Mouse (Mus musculus): Measurements from ENCODE around the gene Hlcs.
A peak's percentile ranks its signal among the peaks of the same experiment; 100 is the strongest.

Hlcs gene

DNA sequence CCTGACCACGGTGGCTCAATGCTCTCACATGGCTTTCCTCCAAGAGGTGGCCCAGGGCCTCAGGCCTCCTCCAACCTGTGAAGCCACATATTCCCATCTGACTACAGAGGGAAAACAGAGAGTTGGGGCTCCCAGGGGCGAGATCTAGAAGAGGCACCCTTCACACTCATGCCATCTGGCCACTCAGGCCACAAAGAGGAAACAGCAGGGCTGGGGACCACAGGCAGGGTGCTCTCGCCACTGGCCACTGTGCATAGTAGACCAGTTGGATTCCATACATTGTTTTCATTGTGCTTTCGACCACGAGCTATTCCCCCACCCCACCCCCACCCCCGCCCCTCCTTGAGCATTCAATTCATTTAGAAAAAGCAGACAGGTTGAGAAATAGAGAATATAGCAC is 151.4 kb downstream of the Hlcs start:
- no peak for DNase-seq (ENCODE audit: low spot score)

DNA sequence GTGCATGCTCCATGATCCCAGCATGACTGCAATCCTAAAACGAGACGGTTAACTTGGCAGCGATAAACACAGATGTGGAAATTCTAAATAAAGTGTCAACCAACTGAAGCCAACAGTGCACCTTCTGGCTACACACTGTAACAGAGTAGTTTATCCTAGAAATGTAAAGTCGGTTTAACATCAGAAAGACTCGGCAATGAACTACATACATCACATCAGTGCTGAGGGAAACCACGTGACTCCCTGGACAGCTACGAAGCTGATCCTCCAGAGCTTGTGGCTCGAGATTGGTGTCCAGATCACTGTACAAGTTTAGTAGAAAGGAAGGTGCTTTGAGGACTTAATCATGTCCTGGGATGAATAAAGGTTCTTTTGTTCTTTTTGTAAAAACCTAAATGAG is 155.6 kb downstream of the Hlcs start:
- no peak for DNase-seq (ENCODE audit: low spot score)

DNA sequence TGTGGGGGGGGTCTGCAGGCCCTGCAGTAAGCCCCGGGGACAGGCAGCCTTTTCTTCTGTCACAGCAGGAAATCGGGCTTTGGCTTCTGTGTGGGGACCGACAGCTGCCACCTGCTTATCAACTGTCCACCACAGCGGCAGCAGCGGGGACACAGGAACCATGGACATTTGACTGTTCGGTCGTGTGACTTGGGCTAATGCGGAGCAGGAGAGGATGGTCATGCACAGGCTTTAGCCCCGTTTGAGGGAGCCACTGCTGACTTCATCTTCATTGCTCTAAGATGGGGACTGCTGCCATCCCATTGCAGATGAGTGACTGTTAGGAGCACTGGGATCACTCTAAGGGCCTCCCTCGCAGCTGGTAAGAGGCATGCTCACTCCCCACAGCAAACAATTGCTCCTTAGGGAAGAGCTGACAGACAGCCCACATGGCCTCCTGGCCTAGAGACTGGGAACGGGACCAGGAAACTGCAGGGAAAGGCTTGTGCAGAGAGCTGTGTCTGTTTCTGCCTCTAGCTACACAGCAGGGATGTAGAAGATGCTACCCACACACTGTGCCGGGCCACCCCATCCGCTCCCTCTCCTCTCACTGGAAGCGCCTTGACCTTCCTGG is 158.2 kb downstream of the Hlcs start:
- DNase-seq (ENCODE audit: low spot score): no peak

DNA sequence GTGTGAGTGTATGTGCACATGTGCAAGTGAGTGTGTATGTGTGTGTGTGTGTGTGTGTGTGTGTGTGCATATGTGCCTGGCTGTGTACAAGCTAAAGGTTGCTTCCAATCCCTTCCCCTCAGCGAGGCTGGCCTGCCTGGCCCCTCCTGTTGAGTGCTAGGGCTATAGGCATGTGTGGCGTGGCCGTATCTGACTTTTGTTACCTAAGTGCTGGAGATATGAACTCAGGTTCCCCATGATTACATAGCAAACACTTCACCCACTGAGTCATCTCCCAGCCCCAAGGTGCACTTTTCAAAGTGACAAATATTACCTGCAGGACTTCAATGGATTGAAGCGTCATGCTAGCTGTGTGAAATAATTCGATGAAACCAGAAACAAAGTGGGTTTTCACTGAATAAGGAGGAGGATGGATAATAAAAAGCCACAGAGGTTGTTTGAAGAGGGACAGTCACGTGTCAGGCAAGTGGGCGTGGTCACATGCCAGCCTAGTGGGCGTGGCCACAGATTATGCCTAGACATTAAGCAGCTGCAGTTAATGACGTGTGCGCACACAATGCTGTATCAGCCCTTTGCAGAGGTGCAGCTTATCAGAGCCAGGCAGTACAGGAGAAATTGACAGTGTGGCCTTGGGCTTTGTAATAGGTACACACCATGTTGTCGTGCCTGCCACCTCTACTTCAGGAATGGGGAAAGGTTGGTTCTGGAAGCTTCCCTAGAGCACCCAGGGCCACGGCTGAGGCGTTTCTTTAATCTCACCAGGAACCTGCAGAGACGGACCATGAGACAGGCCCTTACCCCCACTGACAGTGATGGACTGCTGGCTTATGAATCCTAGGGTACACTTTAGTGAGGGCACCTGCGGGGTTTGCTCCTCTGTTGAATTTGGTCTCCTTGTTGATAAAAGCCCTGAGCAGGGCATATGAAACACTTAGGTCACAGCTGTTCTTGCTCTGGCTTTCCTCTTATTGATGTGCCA is 163.0 kb downstream of the Hlcs start:
- no peak for DNase-seq (ENCODE audit: low spot score)

DNA sequence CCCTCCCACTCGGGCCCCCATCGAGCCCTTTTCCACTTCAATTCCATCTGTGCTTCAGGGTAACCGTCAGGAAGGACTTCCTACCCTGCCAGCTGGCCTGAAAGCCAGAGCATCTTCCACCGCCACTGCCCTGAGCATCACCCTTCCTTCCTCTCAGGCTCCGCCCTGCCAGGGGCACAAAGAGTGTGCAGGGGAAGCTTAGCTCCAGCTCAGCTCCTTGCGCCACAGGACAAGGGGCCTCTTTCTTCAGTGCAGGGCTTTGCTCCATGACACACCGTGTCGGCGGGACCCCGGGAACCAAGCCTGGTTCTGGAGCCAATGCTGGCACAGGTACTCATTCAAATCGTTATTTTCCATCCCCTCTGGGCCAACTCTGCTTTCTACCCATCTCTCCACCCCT is 165.2 kb downstream of the Hlcs start:
- no peak for DNase-seq (ENCODE audit: low spot score)

DNA sequence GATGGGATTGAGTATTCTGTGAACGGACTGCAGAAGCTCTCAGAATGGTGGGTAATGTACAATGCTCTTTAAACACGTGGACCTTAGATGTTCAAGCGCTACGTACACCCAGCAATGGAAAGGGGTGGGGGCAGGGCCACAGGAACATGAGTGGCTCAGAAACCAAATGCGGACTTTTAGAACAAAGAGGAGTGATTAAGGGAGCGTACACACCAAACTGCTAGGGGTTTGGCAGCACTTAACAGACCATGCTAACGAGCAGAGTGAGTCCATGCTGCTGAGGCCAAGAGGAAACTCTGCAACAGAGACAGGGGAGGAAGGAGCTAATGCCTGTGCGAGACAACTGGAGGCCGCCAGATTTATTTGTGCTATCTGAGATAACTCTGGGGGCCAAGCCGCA is 170.0 kb downstream of the Hlcs start:
- no peak for DNase-seq (ENCODE audit: low spot score)

DNA sequence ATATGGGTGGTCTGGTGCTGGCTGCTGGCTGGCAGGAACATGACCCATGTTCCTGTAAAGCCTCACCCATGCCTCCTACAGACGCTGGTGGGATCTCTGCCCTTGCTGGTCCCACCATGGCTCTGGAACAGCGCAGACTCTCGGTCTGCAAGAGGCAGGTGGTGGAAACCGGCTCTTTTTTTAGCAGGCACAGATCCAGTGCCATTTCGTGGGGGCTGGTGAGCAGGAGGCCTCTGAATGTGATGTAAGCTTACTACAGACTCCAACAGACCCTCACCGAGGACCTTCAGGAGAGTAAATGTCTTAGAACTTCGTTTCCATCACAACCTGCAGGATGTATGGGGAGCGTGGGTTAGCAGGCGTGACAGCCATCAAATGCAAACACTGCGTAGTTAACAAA is 172.6 kb downstream of the Hlcs start:
- no peak for DNase-seq (ENCODE audit: low spot score)

DNA sequence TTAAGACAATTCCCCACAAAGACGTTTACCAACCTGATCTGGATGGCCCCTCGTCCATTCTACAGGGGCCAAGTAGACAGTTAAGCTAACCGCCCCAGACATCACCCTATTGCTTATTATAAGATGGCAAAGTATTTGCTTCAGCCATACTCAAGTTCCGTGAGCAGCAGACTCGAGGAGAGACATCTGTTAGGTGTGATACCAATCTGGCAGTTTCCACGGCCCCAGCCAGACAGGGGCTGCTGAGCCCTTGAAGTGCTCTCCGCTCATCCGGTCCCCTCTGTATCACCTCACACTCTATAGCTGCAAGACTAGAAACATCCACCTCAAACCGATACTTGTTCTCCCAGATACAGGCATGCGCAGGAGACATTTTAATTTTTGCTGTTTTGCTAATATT is 179.2 kb downstream of the Hlcs start:
- DNase-seq (ENCODE audit: low spot score): no peak

DNA sequence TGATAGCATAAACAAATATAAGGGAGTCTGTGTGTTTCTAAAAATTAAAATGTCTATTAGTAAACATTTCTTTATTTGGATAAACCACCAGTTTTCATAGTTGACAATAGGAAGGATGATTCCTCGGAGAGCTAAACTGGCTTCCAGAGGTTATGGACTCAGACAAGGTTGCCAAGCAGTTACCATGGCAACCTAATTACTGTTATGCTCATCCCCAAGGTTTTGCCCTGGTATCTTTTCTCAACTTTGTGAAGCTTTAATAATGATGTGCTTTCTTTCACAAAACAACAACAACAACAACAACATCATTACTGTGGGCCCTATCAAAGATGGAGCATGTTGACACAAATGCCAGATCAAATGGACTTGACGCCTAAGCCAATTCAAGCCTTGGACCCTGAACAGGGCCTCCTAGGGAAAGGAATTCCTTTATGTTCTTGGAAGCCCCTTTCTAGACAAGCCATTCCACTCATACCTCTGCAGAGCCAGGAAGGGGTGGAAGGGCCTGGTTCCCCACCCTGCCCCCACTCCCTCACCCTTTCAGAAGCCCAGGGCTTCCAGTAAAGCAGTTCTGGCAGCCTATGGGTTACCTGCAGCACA is 185.0 kb downstream of the Hlcs start:
- DNase-seq (ENCODE audit: low spot score): no peak

DNA sequence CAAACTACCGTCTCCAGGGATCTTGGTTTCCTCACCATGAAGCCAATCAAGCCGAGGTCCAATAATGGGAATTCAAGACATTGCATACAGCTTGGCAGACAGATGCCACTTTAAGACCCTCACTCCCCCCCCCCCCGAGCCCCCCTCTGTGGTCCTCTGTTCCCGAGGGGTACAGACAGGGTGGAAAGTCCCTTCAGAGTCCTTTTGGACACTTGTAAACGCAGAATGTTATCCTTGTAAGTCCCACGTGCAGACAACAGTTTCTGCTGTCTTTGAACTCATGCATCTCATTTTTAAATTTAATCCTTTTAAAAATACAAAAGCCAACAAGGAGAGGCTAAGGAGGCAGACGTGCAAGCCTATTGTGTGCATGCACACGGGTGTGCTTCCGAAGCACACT is 187.2 kb downstream of the Hlcs start:
- no peak for DNase-seq (ENCODE audit: low spot score)

DNA sequence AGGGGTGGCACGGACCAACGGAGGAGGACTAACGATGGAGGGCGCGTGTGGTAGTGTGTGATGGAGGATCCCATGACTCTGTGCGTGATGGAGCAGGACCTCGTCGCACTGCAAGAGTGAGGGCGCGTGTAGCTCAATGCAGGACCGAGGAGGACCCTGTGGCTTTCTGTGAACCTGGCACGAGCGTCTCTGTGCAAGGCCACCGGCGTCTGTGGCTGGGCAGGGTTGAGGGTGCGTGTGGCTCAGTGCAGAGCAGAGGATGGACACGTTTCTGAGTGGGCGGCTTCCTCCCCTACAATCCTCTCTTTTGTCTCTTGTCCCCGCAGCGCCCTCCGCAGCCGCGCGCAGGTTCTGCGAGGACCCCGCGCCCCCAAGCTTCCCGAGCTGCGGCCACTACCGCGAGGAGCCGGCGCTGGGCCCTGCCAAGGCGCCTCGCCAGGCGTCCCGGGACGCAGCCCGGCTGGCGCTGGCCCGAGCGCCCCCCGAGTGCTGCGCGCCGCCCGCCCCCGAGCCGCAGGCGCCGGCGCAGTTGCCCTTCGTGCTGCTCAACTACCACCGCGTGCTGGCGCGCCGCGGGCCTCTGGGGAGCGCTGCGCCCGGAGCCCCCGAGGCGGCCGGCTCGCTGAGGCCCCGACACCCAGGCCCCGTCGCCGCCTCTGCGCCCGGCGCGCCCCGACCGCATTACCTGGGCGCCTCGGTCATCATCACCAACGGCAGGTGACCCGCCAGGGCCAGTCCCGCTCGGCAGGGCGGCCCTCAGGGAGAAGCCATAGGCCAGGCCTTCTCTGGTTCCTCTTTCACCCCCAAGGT is 188.0 kb downstream of the Hlcs start:
- peak; percentile 9 for DNase-seq (ENCODE audit: low spot score)

DNA sequence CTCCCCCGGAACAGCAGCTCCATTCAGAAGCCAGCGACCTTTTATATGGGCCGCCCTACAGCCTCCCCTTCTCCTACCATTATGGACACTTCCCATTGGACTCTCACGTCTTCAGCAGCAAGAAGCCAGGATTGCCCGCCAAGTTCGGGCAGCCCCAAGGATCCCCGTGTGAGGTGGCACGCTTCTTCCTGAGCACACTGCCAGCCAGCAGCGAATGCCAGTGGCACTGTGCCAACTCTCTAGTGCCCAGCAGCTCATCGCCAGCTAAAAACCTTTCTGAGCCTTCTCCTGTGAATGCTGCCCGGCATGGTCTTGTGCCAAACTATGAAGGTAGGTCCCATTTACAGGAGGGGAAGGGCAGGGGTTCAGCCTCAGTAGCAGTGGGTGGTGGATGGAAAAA is 190.1 kb downstream of the Hlcs start:
- peak; percentile 41 for DNase-seq (ENCODE audit: low spot score)

DNA sequence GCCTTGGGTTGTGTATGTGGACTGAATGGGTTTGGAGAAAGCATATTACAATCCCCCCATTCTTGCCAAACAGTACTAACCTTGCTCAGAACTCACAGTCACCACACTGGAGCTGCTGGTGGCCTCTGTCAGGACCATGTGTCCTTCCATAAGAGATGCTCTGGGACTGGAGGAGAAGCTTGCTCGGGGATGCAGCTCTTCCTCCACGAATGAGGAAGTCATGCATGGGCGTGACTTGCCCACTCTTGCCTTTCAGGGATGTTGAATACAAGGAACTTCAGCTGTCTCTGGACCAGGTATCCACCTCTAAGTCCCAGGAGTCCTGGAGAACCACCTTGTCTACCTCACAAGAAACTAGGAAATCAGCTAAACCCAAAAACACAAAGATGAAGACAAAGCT is 191.0 kb downstream of the Hlcs start:
- DNase-seq (ENCODE audit: low spot score): no peak

DNA sequence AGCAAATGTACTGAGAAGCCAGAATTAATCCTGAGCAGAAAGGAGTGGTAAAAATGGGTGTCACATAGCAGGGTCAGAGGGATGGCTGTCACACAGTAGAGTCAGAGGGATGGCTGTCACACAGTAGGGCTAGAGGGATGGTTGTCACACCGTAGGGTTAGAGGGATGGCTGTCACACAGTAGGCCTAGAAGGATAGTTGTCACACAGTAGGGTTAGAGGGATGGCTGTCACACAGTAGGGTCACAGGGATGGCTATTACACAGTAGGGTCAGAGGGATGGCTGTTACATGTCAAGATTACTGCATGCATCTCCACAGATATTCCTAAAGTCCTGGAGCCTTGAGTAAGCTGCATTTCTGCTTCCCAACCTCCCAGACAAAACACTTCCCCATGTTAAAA is 195.0 kb downstream of the Hlcs start:
- DNase-seq (ENCODE audit: low spot score): no peak

DNA sequence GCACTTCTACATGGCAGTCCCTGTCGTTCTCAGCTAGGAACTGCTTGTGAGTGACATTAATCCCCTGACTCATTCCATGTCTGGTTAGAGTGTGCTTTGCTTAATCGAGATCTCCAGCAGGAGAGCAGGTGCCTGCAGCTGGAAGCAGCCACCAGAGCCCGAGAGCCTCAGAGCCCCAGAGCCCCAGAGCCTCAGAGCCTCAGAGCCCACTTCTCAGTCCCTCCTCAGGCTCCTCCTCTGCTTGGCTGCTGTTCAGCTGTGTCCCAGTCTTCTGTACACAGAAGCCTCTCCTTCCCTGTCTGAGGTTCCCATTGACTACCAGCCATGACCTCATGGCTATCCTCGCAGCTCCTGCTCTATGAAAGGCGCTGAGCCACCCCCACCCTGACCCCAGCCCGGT is 196.0 kb downstream of the Hlcs start:
- DNase-seq (ENCODE audit: low spot score): no peak

DNA sequence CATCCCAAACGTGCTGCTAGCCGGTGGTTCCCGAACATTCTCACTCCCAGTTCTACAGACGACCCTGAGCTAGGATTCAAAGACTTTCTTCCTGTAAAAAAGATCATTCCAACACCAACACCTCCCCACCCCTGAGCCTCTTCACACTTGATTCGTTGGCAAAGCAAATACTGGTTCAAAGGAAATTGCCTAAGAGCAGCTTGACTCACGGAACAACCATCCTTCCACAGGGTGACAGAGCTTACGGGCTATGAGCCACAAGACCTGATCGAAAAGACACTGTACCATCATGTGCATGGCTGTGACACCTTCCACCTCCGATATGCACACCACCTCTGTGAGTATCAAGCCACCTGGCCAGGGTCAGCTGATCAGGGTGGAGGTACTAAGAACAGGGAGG is 198.7 kb downstream of the Hlcs start:
- no peak for DNase-seq (ENCODE audit: low spot score)

DNA sequence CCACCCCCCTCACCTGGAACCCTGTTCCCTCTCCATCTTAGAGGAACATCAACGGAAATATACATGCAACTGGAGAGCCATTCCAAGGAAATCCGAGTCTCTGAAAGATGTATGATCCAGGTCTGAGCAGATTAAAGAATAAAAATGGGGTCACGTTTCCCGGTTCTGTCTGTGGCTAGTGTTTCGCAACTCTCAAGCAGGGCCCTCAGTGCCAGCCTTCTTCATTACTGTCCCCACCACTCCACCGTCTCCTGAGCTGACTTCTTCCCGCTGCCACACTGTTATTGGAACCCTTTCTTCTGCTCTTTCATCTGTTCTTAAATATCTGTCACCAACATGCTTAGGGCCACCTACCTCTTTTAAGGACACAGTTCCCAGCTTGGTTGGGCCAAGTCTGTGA is 200.2 kb downstream of the Hlcs start:
- no peak for DNase-seq (ENCODE audit: low spot score)

DNA sequence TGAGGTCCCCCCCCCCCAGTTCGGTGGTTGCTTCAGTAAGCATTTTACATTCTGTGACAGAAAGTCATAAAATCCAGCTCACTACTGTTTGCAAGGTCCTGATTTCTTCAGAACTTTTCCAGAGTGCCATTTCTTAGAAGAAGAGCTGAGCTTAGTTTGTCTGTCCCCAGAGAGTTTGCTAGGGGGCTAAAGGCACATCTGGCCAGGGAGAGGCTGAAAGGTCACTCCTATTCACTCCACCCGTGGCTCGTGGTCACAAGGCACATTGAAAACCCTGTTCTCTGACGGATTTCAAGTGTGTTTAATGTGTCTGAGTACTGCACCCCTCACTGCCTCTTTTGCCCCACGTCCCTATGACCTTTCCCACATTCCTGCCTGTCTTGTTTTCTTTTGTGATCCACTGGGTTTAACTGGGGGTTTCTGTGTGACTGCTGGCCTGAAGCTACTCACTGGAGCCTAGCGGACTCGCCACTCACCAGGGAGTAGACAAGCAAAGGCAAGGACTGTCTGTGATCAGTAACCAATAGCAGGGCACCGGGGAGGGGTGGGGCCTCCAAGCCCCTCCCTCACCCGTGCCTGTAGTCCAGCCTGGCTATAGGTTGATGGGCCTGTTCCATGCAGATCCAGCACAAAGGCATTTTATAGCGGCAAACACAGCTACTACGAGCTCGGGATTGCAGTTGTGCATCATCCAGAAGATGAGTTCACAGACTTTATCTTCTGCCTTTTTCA is 215.5 kb downstream of the Hlcs start:
- no peak for DNase-seq (ENCODE audit: low spot score)

DNA sequence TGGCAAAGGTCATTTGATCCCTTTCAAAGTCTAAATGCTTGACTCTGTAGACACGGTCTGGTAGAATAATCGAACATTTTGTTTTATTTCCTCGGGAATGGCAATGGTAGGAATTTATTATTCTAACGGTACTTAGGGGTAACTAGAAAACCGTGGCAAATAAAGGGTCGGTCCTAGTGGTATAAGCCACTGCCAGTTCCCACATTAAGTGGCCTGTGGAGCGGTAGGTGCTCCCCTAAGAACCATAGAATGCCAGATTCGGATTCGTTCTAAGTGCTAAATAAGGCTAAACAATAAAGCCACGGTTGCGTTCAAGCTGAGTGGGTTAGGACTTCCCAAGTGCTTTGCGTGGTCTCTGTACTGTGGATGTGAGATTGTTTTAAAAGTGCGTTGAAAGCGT is 216.9 kb downstream of the Hlcs start:
- DNase-seq (ENCODE audit: low spot score): no peak

DNA sequence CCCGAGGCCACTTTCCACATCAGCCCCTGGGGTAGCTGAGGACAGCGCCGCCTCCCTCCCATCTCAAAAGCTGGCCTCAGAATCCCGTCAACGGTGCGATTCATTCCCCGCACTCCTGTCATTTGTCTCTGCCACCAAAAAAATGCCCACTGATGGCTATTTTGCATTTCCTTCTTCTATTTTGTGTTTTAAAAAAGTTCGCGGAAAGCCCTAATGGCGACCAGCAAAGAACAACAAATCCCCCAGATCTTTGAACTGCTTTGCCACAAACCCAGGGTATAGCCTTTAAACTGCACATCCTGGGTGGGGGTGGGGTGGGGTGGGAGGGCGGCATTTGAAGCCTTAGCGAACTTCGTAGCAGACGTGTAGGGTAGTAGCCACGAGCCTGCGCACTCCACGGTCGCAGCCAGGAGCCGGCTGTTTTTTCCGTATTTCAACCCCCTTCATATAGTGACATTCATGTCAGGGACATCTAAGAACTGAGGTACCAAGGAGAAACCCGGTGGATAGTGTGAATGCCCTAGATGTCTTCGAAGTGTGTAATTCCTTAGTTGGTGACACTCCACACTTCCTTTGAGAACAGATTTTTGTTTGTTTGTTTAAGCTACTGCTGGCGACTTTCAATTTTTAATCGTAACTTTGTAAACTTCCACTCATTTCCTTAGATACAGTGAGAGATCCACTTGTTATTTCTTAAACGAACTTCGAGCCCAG is 218.1 kb downstream of the Hlcs start:
- no peak for DNase-seq (ENCODE audit: low spot score)
